Mouse (Mus musculus) testis, adult 10 weeks (tissue): ENCODE data around the gene Luc7l2. TPM values are rescaled to one million over a fixed set of nuclear protein-coding genes. Genes with fewer than 3 reads are reported as not detected.

Experiments used
- polyA plus RNA-seq: library from polyadenylated mRNA; stranded (reverse); fragments of 350-450 nt; fragmentation: Illumina TruSeq; extraction: RNeasy Lipid Tissue Mini Kit (QIAGEN cat#74804); gene quantifications from one replicate; pipeline ENCODE4 v1.2.3, GENCODE M21; 2014; ENCODE audit warnings: low read depth, low replicate concordance

Gene Luc7l2
- 248 TPM for polyA plus RNA-seq

DNA sequence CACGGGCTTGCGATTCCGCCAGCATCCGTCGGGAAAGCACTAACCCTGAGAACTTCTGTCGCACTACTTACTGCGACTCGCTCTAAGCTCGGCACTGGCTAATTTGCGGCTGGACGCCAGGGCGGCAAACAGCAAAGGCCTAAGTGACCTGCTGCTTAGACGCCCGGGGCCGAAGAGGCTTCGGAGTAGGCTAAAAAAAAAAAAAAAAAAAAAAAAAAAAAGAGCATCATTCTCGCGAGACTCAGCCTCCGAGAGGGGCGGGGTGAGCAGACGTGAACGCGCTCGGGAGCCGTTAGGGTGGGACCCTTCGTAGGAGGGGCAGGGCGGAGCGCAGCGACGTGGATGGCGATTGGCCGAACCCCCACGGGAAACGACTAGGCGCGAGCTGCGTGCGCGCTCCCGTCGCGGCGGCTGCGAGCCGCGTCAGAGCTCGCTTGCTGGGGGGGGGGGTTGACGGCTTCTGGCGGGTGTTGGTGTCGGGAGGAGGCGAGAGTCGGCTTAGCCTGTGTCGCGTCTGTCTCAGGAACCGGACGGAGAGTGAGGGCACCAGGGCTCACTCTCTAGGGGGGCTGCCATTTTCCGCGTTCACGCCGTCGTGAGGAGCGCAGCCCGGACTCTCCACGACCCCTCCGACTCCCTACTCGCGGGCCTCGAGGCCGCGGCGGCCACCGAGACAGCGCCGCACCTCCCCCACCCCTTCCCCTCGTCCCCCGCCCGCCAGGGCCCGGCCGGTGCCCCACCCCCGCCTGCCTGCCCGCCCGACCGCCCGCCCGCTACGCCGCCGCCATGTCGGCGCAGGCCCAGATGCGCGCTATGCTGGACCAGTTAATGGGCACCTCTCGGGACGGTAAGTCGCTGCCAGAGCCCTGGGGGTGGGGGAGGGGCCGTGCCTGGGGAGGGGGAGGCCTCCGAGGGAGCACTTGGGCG, at the start of gene Luc7l2:
Luc7l2 (plus strand) TSS at position 273 of the 927 bp plus-strand sequence.

DNA sequence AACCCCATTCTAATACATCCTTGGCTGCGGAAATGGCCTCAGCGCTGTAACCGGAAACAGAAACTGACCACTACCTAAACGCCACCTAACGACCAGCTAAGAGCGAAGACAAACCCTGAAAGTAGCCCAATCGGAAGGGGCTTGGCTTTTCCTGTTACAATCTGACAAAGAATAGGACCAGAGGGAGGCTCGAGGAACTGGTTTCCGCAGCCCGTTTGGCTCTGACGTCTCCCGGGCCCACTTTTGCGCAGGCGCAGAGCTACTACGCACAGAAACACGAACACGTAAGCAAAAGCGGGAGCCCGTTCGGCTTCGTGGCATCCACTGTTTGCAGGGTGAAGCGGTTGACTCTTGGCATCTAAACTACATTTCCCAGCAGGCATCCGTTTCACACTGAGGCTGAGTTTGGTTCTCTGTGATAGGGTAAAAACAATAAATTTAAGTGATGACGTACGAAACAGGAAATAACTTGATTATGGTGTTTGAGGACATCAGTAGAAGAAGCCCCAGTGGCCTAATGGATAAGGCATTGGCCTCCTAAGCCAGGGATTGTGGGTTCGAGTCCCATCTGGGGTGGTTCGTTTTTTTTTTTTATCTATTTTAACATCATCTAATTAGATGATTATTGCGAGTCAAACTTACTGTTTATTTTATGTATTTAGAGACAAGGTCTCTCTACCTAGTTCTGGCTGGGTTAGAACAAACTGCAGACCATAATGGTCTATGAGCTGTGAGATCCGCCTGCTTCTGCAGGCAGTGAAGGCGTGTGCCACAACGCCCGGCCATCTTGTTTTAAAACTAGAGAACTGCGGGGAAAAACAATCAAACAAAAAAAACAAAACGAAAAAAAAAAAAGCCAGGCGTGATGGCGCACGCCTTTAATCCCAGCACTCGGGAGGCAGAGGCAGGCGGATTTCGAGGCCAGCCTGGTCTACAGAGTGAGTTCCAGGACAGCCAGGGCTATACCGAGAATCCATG, 17.4 kb upstream of the Luc7l2 start, which contains the start of gene Fmc1:
Fmc1 (plus strand) TSS at position 75 of the 978 bp plus-strand sequence.

DNA sequence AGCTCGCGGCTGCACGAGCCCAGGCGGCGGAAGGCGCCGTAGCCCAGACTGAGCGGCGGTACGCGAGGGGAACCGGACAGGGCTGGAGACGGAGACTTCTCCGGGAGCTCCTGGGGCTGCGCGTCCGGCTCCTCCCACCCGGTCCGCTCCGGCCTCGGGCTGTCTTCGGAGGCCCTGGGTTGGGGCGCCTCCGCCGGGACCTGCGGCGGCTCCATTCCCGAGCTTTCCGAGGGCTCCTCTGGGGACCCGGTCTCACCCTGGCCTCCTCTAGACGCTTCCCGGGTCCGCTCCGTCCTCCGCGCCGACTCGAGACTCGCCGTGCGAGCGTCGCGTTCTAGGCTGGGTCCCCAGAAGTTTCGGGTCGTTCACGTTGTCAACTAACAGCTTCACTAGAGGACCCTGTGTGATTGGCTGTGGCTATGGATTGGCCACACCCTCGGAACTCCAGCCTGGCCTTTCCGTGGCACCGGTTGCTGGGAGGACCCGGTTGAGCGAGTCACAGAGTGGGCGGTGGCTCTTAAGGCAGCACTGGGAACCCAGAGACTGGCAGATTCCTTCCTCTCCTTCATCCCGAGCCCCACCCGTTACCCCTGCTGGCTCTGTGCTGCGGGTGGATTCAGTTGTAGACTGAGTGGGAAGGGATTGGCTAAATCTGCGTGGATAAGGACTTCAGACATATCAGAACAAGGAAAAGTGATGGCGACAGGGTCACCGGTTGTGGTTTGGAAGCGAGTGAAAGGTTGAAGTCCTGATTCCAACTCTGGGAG, 85.9 kb downstream of the Luc7l2 start, which contains the start of gene Klrg2:
Klrg2 (minus strand) TSS at position 391 of the 767 bp plus-strand sequence.

Other genes starting within 250 kb of the Luc7l2 start
- 6.7 TPM for gene Zc3hav1, start 196.7 kb upstream of the Luc7l2 start, polyA plus RNA-seq
- gene Ttc26, start 169.9 kb upstream of the Luc7l2 start, polyA plus RNA-seq: 43.7 TPM
- gene Ubn2, start 117.4 kb upstream of the Luc7l2 start, polyA plus RNA-seq: 54.8 TPM
- 0.98 TPM for gene Fmc1, start 17.8 kb upstream of the Luc7l2 start, polyA plus RNA-seq
- 0.07 TPM for gene Klrg2, start 85.9 kb downstream of the Luc7l2 start, polyA plus RNA-seq
- not detected for gene Clec2l, start 111.7 kb downstream of the Luc7l2 start, polyA plus RNA-seq